Comparison of ENCODE assay signal across 8 mouse cellular contexts in the genomic region with DNA sequence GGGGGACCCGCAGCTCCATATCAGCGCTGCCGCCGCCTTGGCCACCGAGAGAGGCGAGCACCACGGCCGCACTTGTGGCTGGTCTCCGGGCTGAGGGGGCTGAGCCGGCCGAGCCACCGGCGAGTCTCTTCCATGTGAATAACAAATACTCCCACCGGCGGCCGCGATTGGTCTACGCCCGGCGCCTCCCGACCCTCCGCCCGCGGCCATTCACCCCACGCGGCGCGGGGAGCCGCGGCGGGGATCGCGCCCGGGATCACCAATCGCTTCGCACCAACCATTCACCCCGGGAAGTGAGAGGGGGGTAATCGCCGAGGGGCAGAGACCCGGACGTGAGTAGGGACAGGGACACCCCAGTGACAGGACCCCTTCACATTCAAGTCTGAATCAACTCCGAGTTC. TPM values are rescaled to one million over a fixed set of nuclear protein-coding genes. Genes with fewer than 3 reads are reported as not detected.
DNase-seq lines count a peak whose midpoint lies in the region; ATAC-seq and TF ChIP-seq lines count a peak whose summit lies in the region.

A gene (minus strand): TSS at position 178 of the 401 bp plus-strand sequence.

- TF ChIP-seq EP300 in liver, embryonic 14.5 days (IDR thresholded peaks at IDR 0.05; ENCODE audit: low read depth), result no peak

- no peaks in the 10 kb centered on the region for H3K36me3 ChIP-seq in forebrain, embryonic 13.5 days (ENCODE audit: poor library complexity, severe bottlenecking)
- no peaks in the 10 kb centered on the region for H3K36me3 ChIP-seq in hindbrain, postnatal 0 days (ENCODE audit: insufficient read depth, low read length)
- H3K36me3 ChIP-seq in liver, embryonic 14.5 days (replicated peaks; ENCODE audit: control insufficient read depth, insufficient read depth, low read depth), result no peaks in the 10 kb centered on the region

- ATAC-seq in forebrain, embryonic 13.5 days, result peak; percentile 52
- peak; percentile 48; the same call in 1 of the 2 replicates for ATAC-seq in hindbrain, postnatal 0 days
- ATAC-seq in liver, embryonic 14.5 days (ENCODE audit: insufficient read depth), result no peak

- H3K4me2 ChIP-seq in forebrain, embryonic 13.5 days, result peak within 1 kb of the TSS; percentile 99
- peak within 1 kb of the TSS; percentile 86 for H3K4me2 ChIP-seq in hindbrain, postnatal 0 days (ENCODE audit: low read depth, low read length)
- H3K4me2 ChIP-seq in liver, embryonic 14.5 days (ENCODE audit: low read depth), result peak within 1 kb of the TSS; percentile 73

- TF ChIP-seq CTCF in hindbrain, postnatal 0 days (IDR thresholded peaks at IDR 0.05; ENCODE audit: low read depth), result no peak
- no peak for TF ChIP-seq CTCF in liver, embryonic 14.5 days (IDR thresholded peaks at IDR 0.05; ENCODE audit: low read depth)

- H3K27me3 ChIP-seq in forebrain, embryonic 13.5 days, result peaks cover 35% of the 10 kb centered on the region
- no peaks in the 10 kb centered on the region for H3K27me3 ChIP-seq in hindbrain, postnatal 0 days (ENCODE audit: insufficient read depth, low read length)
- H3K27me3 ChIP-seq in liver, embryonic 14.5 days (ENCODE audit: control insufficient read depth, insufficient read depth, low read length), result peaks cover 51% of the 10 kb centered on the region

- H3K9me3 ChIP-seq in forebrain, embryonic 13.5 days (replicated peaks), result no peaks in the 10 kb centered on the region
- no peaks in the 10 kb centered on the region for H3K9me3 ChIP-seq in hindbrain, postnatal 0 days (ENCODE audit: low read length)
- H3K9me3 ChIP-seq in liver, embryonic 14.5 days (ENCODE audit: control insufficient read depth, low read length), result no peaks in the 10 kb centered on the region

- peaks cover 35% of the 10 kb centered on the region for H3K4me1 ChIP-seq in forebrain, embryonic 13.5 days
- no peaks in the 10 kb centered on the region for H3K4me1 ChIP-seq in hindbrain, postnatal 0 days (ENCODE audit: insufficient read depth, low read length)
- H3K4me1 ChIP-seq in liver, embryonic 14.5 days (replicated peaks; ENCODE audit: control insufficient read depth in 2 of 2, insufficient read depth in 2 of 2, low read length in 1 of 2), result no peaks in the 10 kb centered on the region

- peak within 1 kb of the TSS; percentile 65 for H3K9ac ChIP-seq in forebrain, embryonic 13.5 days
- peak within 1 kb of the TSS; percentile 49 for H3K9ac ChIP-seq in hindbrain, postnatal 0 days (replicated peaks; ENCODE audit: low read length)
- no peak within 1 kb of the TSS for H3K9ac ChIP-seq in liver, embryonic 14.5 days (replicated peaks)

- peak; percentile 8 for DNase-seq in layer of hippocampus, adult 11-12 months (ENCODE audit: low spot score)
- DNase-seq in layer of hippocampus, postnatal 25 days (ENCODE audit: extremely low spot score in 1 of 2, low spot score in 1 of 2), result no peak
- DNase-seq in adrenal gland, postnatal 10 days, result peak; percentile 20
- peak; percentile 63 for DNase-seq in hindbrain, postnatal 0 days (ENCODE audit: low spot score)
- no peak for DNase-seq in liver, embryonic 14.5 days (ENCODE audit: low read depth in 3 of 3, low spot score in 3 of 3)
- DNase-seq in right cerebral cortex, adult 18-20 months, result peak; percentile 46
- DNase-seq in ovary, postnatal 14 days (ENCODE audit: low spot score), result no peak

- WGBS in forebrain, embryonic 13.5 days, result under 1% methylated on average over 42 of the region's 42 CpGs
- under 1% methylated on average over 41 of the region's 42 CpGs for WGBS in hindbrain, postnatal 0 days
- WGBS in liver, embryonic 14.5 days (ENCODE audit: insufficient replicate concordance), result under 1% methylated on average over 42 of the region's 42 CpGs

- peak within 1 kb of the TSS; percentile 57 for H3K4me3 ChIP-seq in forebrain, embryonic 13.5 days
- H3K4me3 ChIP-seq in hindbrain, postnatal 0 days (ENCODE audit: low read length), result peak within 1 kb of the TSS; percentile 59
- peak within 1 kb of the TSS; percentile 40 for H3K4me3 ChIP-seq in liver, embryonic 14.5 days (ENCODE audit: insufficient read depth in 1 of 2, low read depth in 2 of 2, low read length in 2 of 2)

- H3K27ac ChIP-seq in forebrain, embryonic 13.5 days, result no peak within 1 kb of the TSS
- no peak within 1 kb of the TSS; the same call in 1 of the 2 replicates for H3K27ac ChIP-seq in hindbrain, postnatal 0 days
- no peak within 1 kb of the TSS for H3K27ac ChIP-seq in liver, embryonic 14.5 days

RNA-seq across cellular contexts. Expression of the gene that starts here (rescaled TPM):
- 1 to 10 TPM; 6.2 to 8.5 TPM for total RNA-seq in layer of hippocampus, postnatal 25 days (2021)
- total RNA-seq in adrenal gland, postnatal 10 days (2021), result 1 to 10 TPM in 1 of 2 experiments, under 1 TPM in 1; 0.78 to 1.1 TPM
- polyA plus RNA-seq in forebrain, embryonic 13.5 days (2015; fragmentation: Nextera tagmentation; extraction: Ambion mirVana), result 2.8 and 3.2 TPM in 2 replicates
- total RNA-seq in hindbrain, postnatal 0 days (2014; rRNA removed), result 14.0 and 16.6 TPM in 2 replicates
- 10.6 and 11.3 TPM in 2 replicates for polyA plus RNA-seq in hindbrain, postnatal 0 days (2015; fragmentation: Nextera tagmentation; extraction: Ambion mirVana)
- 0.02 TPM in 1 of 2 replicates, not detected in the other for polyA plus RNA-seq in liver, embryonic 14.5 days (2012; rRNA removed)
- not detected in 2 replicates for polyA plus RNA-seq in liver, embryonic 14.5 days (2014; fragmentation: Nextera tagmentation; extraction: Ambion mirVana)

Comparison
In these comparisons a context has a peak if more than half of its experiments do, and no peak if none do; other contexts are left out.
1. DNase-seq: peak in layer of hippocampus, adult 11-12 months (single experiment), adrenal gland, postnatal 10 days (single experiment), hindbrain, postnatal 0 days (single experiment) and right cerebral cortex, adult 18-20 months (single experiment); none in layer of hippocampus, postnatal 25 days (0 of 2), liver, embryonic 14.5 days (0 of 3) and ovary, postnatal 14 days (single experiment).
2. Peak in every context shown above with its lines, with median percentiles within 50 percentile points of each other: H3K4me2 ChIP-seq and H3K4me3 ChIP-seq.